Mouse (Mus musculus): ENCODE results near the gene Tent5c.

DNA sequence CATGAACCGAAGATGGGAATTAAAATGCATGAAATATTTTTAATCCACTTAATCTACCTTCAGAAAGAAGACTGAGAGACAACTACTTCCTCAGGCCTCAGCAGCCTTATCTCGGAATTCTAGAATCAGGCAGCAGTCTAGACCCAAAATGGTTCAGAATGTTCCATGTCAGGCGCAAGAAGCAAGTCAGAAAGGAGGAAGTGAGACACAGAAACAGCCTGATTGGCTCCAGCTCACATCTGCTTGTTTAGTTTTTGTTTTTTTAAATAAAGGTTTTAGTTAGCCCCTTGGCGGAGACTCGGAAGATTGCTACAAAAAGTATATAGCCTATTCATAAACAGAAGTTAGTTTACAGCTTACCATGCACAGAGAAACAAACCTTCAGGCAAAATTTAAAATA lies 41.8 kb upstream of the Tent5c start:
- no peak for TF ChIP-seq CTCF (IDR thresholded peaks at IDR 0.05; ENCODE audit: low read depth)
- no peak for TF ChIP-seq EP300 (IDR thresholded peaks at IDR 0.05; ENCODE audit: low read depth)

Data from liver, postnatal 0 days (tissue).